Mouse (Mus musculus) gastrocnemius, adult 18-20 months (tissue): ENCODE data around the gene Ccr7. TPM values are rescaled to one million over a fixed set of nuclear protein-coding genes. Genes with fewer than 3 reads are reported as not detected.
A peak's percentile ranks its signal among the peaks of the same experiment; 100 is the strongest.

Source experiments
- DNase-seq: peaks from one replicate; pipeline ENCODE4 v3.0.0; 2021; ENCODE audit warnings: low spot score
- total RNA-seq, 2 experiments: library from RNA; stranded (reverse); gene quantifications; 2 replicates each; pipeline ENCODE4 v1.2.3; 2021

The Ccr7 gene
- total RNA-seq, 2 experiments from 2014 or later: not detected

- DNase-seq: no peak
Observed at GRCm38 (mm10) chr11:99153767-99154753, 817 bp downstream of the Ccr7 start.

GRCm38 (mm10) chr11:99152323-99153144, 2.3 kb downstream of the Ccr7 start:
- no peak for DNase-seq

GRCm38 (mm10) chr11:99151333-99151930, 3.4 kb downstream of the Ccr7 start:
- no peak for DNase-seq

GRCm38 (mm10) chr11:99150889-99151288, 4.0 kb downstream of the Ccr7 start:
- DNase-seq: no peak

GRCm38 (mm10) chr11:99149898-99150757, 4.7 kb downstream of the Ccr7 start:
- peak; percentile 78 for DNase-seq

- DNase-seq: no peak
Observed at GRCm38 (mm10) chr11:99148896-99149703, 5.8 kb downstream of the Ccr7 start.

- no peak for DNase-seq
Observed at GRCm38 (mm10) chr11:99148400-99148799, 6.5 kb downstream of the Ccr7 start.

- no peak for DNase-seq
Observed at GRCm38 (mm10) chr11:99147920-99148289, 7.0 kb downstream of the Ccr7 start.

- DNase-seq: no peak
Observed at GRCm38 (mm10) chr11:99147041-99147919, 7.6 kb downstream of the Ccr7 start.

- no peak for DNase-seq
Observed at GRCm38 (mm10) chr11:99146558-99146957, 8.3 kb downstream of the Ccr7 start.

- DNase-seq: no peak
Observed at GRCm38 (mm10) chr11:99145765-99146164, 9.1 kb downstream of the Ccr7 start.

- no peak for DNase-seq
Observed at GRCm38 (mm10) chr11:99144940-99145339, 9.9 kb downstream of the Ccr7 start.

- no peak for DNase-seq
Observed at GRCm38 (mm10) chr11:99144456-99144855, 10.4 kb downstream of the Ccr7 start.

- DNase-seq: no peak
Observed at GRCm38 (mm10) chr11:99143123-99144082, 11.5 kb downstream of the Ccr7 start.

- no peak for DNase-seq
Observed at GRCm38 (mm10) chr11:99142493-99143095, 12.3 kb downstream of the Ccr7 start.

GRCm38 (mm10) chr11:99142046-99142445, 12.8 kb downstream of the Ccr7 start:
- DNase-seq: no peak

- DNase-seq: peak; percentile 74
Observed at GRCm38 (mm10) chr11:99141600-99141999, 13.3 kb downstream of the Ccr7 start.
